Mouse (Mus musculus) hindbrain, embryonic 12.5 days (tissue): ENCODE data around the gene Sema3d. TPM values are rescaled to one million over a fixed set of nuclear protein-coding genes. Genes with fewer than 3 reads are reported as not detected.
A peak's percentile ranks its signal among the peaks of the same experiment; 100 is the strongest.

Experiments used
- ATAC-seq: fragments of 200-750 bp; cut with Nextera tagmentation; 2 replicates; pipeline ENCODE4 v1.8.0; 2017; ENCODE audit warnings: moderate TSS enrichment; ENCODE audit not compliant: low FRiP score
- H3K27ac ChIP-seq: fragments of 300-500 bp; sonication (generic); 2 replicates; pipeline ENCODE4 v1.5.1; 2016; ENCODE audit warnings: mild to moderate bottlenecking
- H3K27me3 ChIP-seq: fragments of 300-500 bp; sonication (generic); 2 replicates; pipeline ENCODE4 v1.6.1; 2016; ENCODE audit warnings: mild to moderate bottlenecking
- H3K36me3 ChIP-seq: fragments of 300-500 bp; sonication (generic); 2 replicates; pipeline ENCODE4 v1.6.1; 2016; ENCODE audit warnings: mild to moderate bottlenecking
- H3K4me1 ChIP-seq: fragments of 300-500 bp; sonication (generic); 2 replicates; pipeline ENCODE4 v1.6.1; 2016
- H3K4me2 ChIP-seq: fragments of 300-500 bp; sonication (generic); replicated peaks from 2 replicates; pipeline ENCODE4 v1.6.1; 2016; ENCODE audit warnings: mild to moderate bottlenecking
- H3K4me3 ChIP-seq: fragments of 300-500 bp; sonication (generic); 2 replicates; pipeline ENCODE4 v1.5.1; 2016; ENCODE audit warnings: mild to moderate bottlenecking
- H3K9ac ChIP-seq: fragments of 300-500 bp; sonication (generic); 2 replicates; pipeline ENCODE4 v1.6.1; 2016; ENCODE audit warnings: mild to moderate bottlenecking, moderate library complexity
- H3K9me3 ChIP-seq: fragments of 300-500 bp; sonication (generic); replicated peaks from 2 replicates; pipeline ENCODE4 v1.6.1; 2016; ENCODE audit warnings: mild to moderate bottlenecking
- WGBS: fragments of 180-500 bp; shearing (Covaris S2); methylation state at CpG from one replicate; pipeline ENCODE4 v1.1.7; 2016; 5-methylcytosine and 5-hydroxymethylcytosine counted together
- polyA plus RNA-seq: library from polyadenylated mRNA; unstranded; fragments of >200 nt; fragmentation: Nextera tagmentation; extraction: Ambion mirVana; gene quantifications from 2 replicates; pipeline ENCODE4 v1.2.1, GENCODE M21; 2016

Gene Sema3d
- polyA plus RNA-seq, 1 experiment from 2014 or later = 5.4 TPM

DNA sequence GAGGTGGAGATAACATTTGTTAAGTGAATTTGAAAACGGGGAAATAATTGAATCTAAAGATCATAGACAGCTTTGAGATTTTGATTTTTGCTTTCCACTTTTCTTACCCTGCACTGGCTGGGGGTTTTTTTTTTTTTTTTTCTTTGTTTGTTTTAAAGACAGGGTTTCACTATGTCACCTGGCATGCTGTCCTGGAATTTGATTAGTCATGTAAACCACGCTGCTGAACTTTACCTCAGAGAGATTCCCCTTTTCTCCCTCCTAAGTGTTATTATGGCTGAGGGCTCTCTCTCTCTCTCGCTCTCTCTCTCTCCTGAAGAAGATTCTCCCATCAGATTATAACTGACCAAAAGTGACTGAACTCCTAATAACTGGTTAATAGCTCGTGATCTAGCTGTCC, 191.4 kb downstream of the Sema3d start:
- H3K4me3 ChIP-seq = no peak overlapping the region
- H3K9me3 ChIP-seq = no peaks in the 10 kb centered on the region
- H3K4me2 ChIP-seq = no peak overlapping the region
- WGBS = 69% methylated on average over 4 of the region's 4 CpGs
- no peaks in the 10 kb centered on the region for H3K27me3 ChIP-seq
- no peak for ATAC-seq
- no peaks in the 10 kb centered on the region for H3K36me3 ChIP-seq
- no peak overlapping the region for H3K9ac ChIP-seq
- H3K27ac ChIP-seq = no peak overlapping the region
- peaks cover under 1% of the 10 kb centered on the region; the same call in 1 of the 2 replicates for H3K4me1 ChIP-seq

DNA sequence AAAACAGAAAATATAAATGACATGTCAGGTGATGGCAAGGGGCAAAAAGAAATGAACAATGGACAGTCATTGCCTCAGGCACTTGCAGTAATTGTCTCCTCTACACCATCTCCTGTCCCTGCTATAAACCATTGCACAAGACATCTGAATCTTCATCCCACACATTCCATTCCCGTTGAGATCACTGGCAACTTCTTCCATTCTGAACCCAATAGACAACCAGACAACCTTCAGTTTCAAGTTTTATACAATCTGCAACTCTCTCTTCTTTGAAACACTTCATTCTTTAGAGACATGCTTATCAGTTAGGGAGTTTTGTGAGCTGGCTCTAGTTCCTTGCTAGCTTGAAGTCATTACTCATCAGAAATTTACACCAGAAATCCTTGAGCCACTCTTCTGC, 192.1 kb downstream of the Sema3d start:
- H3K9ac ChIP-seq = no peak overlapping the region
- ATAC-seq = no peak
- H3K9me3 ChIP-seq = no peaks in the 10 kb centered on the region
- 71% methylated on average over 1 of the region's 1 CpGs for WGBS
- H3K27ac ChIP-seq = no peak overlapping the region
- H3K4me3 ChIP-seq = no peak overlapping the region
- no peak overlapping the region for H3K4me2 ChIP-seq
- no peaks in the 10 kb centered on the region for H3K36me3 ChIP-seq
- H3K4me1 ChIP-seq = peaks cover 3% of the 10 kb centered on the region; the same call in 1 of the 2 replicates
- H3K27me3 ChIP-seq = no peaks in the 10 kb centered on the region

DNA sequence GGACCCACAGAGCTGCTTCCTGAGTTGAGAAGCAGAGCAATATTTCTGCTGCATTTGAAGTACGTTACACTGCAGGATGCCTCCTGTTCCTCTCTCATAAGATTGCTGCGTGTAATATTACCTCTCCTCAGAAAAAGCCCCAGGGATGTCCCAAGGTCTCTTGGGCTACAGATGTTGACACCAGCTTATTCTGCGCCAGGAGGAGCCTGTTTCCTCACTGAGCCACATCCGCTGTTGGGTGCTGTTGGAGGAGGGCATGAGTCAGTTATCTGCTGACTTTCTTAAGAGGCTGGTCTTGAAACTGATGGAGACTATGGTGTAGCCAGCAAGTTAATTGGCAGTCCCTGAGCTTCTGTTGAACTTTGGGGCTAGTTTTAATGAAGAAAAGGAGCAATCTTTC, 196.6 kb downstream of the Sema3d start:
- Histone ChIP-seq H3K27ac (no peak overlapping the region), H3K4me1 (peaks cover 3% of the 10 kb centered on the region; the same call in 1 of the 2 replicates), H3K9me3 (no peaks in the 10 kb centered on the region), H3K36me3 (no peaks in the 10 kb centered on the region), H3K4me2 (no peak overlapping the region), H3K4me3 (no peak overlapping the region), H3K9ac (no peak overlapping the region), H3K27me3 (no peaks in the 10 kb centered on the region)
- 54% methylated on average over 4 of the region's 4 CpGs for WGBS
- ATAC-seq = 0 out of 2 replicates have a peak, but pooled peaks have one; percentile 6

DNA sequence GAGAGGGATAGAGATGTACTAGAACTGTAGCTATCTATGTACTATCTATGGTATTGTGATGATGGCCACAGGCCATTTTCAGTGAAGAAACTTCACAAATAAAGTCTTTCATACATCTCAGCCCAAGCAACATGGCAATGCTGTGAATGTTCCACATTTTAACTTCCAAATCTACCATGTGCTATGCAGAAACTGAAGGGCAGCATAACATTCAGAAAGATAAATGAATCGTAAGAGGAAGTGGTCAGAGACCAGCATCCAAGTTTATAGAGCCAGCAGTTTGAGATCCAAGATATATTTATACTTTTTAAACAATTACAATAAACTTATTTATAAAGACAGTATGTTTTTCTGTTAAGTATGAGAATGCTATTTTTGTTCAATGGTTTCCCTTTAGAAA, 199.4 kb downstream of the Sema3d start:
- no peaks in the 10 kb centered on the region for H3K9me3 ChIP-seq
- 90% methylated on average over 1 of the region's 1 CpGs for WGBS
- peaks cover 3% of the 10 kb centered on the region; the same call in 1 of the 2 replicates for H3K4me1 ChIP-seq
- no peak overlapping the region for H3K4me2 ChIP-seq
- ATAC-seq = no peak
- no peaks in the 10 kb centered on the region for H3K36me3 ChIP-seq
- H3K9ac ChIP-seq = no peak overlapping the region
- H3K27ac ChIP-seq = no peak overlapping the region
- H3K27me3 ChIP-seq = no peaks in the 10 kb centered on the region
- H3K4me3 ChIP-seq = no peak overlapping the region

DNA sequence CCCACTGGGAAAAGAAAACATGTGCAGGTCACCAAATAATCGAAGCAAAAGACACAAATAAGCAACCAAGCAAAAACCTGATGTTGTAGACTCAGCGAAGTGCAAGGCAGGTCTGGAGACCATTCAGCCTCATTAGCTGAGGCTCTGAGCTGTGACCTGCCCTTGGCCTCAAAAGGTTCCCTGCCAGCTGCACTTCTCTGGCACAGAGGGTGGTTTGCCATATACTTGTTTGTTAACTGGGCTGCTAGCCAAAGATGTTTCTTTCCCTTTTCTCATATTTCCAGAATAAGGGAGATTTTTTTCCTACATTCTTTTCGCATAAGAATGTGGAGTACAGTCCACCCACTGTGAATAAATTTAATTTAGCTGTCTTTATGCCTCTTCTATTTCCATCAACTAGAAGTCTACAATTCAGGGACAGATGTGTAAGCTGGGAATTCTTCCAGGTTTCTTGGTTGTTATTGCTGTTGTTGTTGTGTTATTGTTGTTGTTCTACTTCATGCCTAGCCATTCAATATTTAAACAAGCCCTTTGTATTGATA, 200.2 kb downstream of the Sema3d start:
- H3K9ac ChIP-seq = no peak overlapping the region
- no peaks in the 10 kb centered on the region for H3K9me3 ChIP-seq
- no peak overlapping the region for H3K4me2 ChIP-seq
- no peak for ATAC-seq
- H3K36me3 ChIP-seq = no peaks in the 10 kb centered on the region
- H3K4me1 ChIP-seq = peaks cover 3% of the 10 kb centered on the region; the same call in 1 of the 2 replicates
- no peak overlapping the region for H3K4me3 ChIP-seq
- H3K27ac ChIP-seq = no peak overlapping the region
- no peaks in the 10 kb centered on the region for H3K27me3 ChIP-seq
- 61% methylated on average over 3 of the region's 3 CpGs for WGBS

DNA sequence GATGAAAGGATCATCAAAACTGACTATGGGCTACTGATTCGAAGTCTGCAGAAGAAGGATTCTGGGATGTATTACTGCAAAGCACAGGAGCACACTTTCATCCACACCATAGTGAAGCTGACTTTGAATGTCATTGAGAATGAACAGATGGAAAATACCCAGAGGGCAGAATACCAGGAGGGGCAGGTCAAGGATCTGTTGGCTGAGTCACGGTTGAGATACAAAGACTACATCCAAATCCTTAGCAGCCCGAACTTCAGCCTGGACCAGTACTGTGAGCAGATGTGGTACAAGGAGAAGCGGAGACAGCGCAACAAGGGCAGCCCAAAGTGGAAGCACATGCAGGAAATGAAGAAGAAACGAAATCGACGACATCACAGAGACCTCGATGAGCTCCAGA, 201.7 kb downstream of the Sema3d start:
- Histone ChIP-seq H3K27me3 (no peaks in the 10 kb centered on the region), H3K4me3 (no peak overlapping the region), H3K36me3 (no peaks in the 10 kb centered on the region), H3K9me3 (no peaks in the 10 kb centered on the region), H3K4me2 (no peak overlapping the region), H3K4me1 (no peaks in the 10 kb centered on the region), H3K27ac (no peak overlapping the region), H3K9ac (no peak overlapping the region)
- no peak for ATAC-seq
- WGBS = 78% methylated on average over 9 of the region's 9 CpGs

DNA sequence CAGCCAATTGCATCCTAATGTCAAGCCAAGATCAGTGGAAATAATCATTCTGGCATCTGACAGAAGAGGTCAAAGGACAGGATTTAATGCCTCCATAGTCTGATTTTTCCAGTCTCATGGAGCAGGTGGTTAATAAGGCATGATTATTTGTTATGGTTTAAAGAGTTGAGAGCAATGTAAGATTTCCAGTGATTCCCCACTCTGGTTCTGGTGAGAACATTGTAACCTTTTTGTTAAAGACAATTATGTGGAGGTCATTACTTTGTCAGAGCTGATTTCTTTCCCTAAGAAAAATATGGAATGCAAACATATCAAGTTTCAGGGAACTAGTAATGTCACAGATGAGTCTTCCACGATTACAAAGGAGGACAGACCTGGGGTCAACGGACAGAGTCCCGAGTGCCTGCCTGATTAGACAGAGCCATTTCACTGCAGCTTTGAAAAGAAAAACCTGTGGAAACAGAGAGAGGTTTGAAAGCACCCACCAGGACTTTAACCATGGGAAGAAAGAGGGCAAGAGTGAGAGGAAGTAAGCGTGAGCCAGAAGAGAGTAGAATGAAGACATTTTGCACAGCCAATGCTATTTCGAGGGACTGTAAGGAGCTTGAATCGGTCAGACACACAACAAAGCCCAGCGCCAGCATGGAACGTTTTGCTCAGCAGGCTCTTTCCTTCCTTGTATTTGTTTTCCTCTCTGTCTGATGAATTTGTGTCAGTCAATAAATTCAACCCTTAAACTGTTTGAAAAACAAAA, 251.2 kb downstream of the Sema3d start:
- no peaks in the 10 kb centered on the region for H3K27me3 ChIP-seq
- H3K4me2 ChIP-seq = 0 out of 2 replicates have a peak overlapping the region, but pooled peaks have one; percentile 9
- no peak overlapping the region for H3K27ac ChIP-seq
- H3K9me3 ChIP-seq = no peaks in the 10 kb centered on the region
- no peak overlapping the region for H3K4me3 ChIP-seq
- peaks cover 8% of the 10 kb centered on the region for H3K4me1 ChIP-seq
- WGBS = 22% methylated on average over 8 of the region's 8 CpGs
- H3K9ac ChIP-seq = no peak overlapping the region
- no peak for ATAC-seq
- no peaks in the 10 kb centered on the region for H3K36me3 ChIP-seq

DNA sequence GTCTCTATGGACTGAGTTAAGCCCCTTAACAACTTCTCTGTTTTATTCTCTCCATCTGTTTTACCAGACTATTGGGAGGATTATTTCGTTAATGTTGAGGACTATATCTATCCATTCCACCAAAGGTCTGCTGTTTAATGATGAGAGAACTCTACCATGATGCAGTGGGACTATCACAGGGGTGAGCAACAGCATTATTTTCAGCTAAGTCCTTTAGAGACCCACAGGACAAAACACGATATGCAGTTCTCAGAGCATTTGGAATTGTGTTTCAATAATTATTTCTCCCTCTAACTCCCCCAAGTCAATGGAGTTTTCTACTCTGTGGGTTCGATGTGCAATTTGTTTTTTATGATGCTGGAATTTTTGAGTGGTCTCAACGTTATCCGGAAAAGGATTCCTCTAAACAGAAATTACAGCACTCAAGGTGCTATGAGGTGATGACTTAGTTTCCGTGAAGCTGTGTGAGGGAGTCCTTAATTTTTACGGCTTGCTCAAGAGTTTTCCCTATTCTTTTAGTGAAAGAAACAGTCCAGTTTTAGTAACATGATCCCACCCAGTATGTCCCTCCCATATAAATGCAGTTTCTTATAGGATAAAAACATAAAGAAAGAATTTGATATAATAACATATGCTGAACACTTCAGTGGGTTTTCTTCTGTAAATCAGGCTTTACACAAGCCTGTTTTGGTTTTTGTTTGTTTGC, 254.7 kb downstream of the Sema3d start:
- no peaks in the 10 kb centered on the region for H3K9me3 ChIP-seq
- 91% methylated on average over 7 of the region's 7 CpGs for whole genome bisulfite sequencing
- ATAC-seq = no peak
- H3K4me1 ChIP-seq = peaks cover 8% of the 10 kb centered on the region
- no peak overlapping the region for H3K4me3 ChIP-seq
- no peaks in the 10 kb centered on the region for H3K27me3 ChIP-seq
- H3K9ac ChIP-seq = no peak overlapping the region
- no peak overlapping the region for H3K4me2 ChIP-seq
- no peaks in the 10 kb centered on the region for H3K36me3 ChIP-seq
- H3K27ac ChIP-seq = no peak overlapping the region
